Mouse (Mus musculus) heart, embryonic 11.5 days (tissue): ENCODE measurements around the gene Nr2f2. TPM values are rescaled to one million over a fixed set of nuclear protein-coding genes. Genes with fewer than 3 reads are reported as not detected.

ENCODE experiments used
- ATAC-seq: fragments of 200-750 bp; cut with Nextera tagmentation; replicated peaks from 2 replicates; pipeline ENCODE4 v1.8.0; 2017; ENCODE audit warnings: moderate library complexity; ENCODE audit not compliant: insufficient number of reproducible peaks, low FRiP score, low TSS enrichment
- H3K27ac ChIP-seq: fragments of 300-500 bp; sonication (generic); 2 replicates; pipeline ENCODE4 v1.5.1; 2014; ENCODE audit warnings: mild to moderate bottlenecking, low read depth, low read length
- H3K27me3 ChIP-seq: fragments of 300-500 bp; sonication (generic); 2 replicates; pipeline ENCODE4 v1.6.1; 2014; ENCODE audit warnings: mild to moderate bottlenecking, low read length, mixed read lengths; ENCODE audit not compliant: control insufficient read depth, insufficient read depth
- H3K36me3 ChIP-seq: fragments of 300-500 bp; sonication (generic); 2 replicates; pipeline ENCODE4 v1.6.1; 2014; ENCODE audit warnings: mild to moderate bottlenecking, low read length, moderate library complexity, mixed read lengths; ENCODE audit not compliant: control insufficient read depth, insufficient read depth
- H3K4me1 ChIP-seq: fragments of 300-500 bp; sonication (generic); 2 replicates; pipeline ENCODE4 v1.6.1; 2014; ENCODE audit warnings: low read length; ENCODE audit not compliant: control insufficient read depth, insufficient read depth
- H3K4me2 ChIP-seq: fragments of 300-500 bp; sonication (generic); 2 replicates; pipeline ENCODE4 v1.6.1; 2014; ENCODE audit warnings: mild to moderate bottlenecking, moderate library complexity
- H3K4me3 ChIP-seq: fragments of 300-500 bp; sonication (generic); 2 replicates; pipeline ENCODE4 v1.5.1; 2014; ENCODE audit warnings: low read depth, low read length
- H3K9ac ChIP-seq: fragments of 300-500 bp; sonication (generic); 2 replicates; pipeline ENCODE4 v1.6.1; 2014; ENCODE audit warnings: mild to moderate bottlenecking, low read depth, low read length, moderate library complexity
- H3K9me3 ChIP-seq: fragments of 300-500 bp; sonication (generic); replicated peaks from 2 replicates; pipeline ENCODE4 v1.6.1; 2016; ENCODE audit warnings: low read length; ENCODE audit not compliant: control insufficient read depth
- WGBS: fragments of 180-500 bp; shearing (Covaris S2); extraction: QIAGEN DNeasy Blood & Tissue Kit; methylation state at CpG from one replicate; pipeline ENCODE4 v1.1.7; 2014; ENCODE audit not compliant: insufficient replicate concordance; 5-methylcytosine and 5-hydroxymethylcytosine counted together
- polyA plus RNA-seq: library from polyadenylated mRNA; unstranded; fragments of >200 nt; fragmentation: Nextera tagmentation; extraction: Ambion mirVana; gene quantifications from 2 replicates; pipeline ENCODE4 v1.2.1, GENCODE M21; 2014

Gene Nr2f2
- polyA plus RNA-seq, 1 experiment from 2014 or later = 34.4 TPM

DNA sequence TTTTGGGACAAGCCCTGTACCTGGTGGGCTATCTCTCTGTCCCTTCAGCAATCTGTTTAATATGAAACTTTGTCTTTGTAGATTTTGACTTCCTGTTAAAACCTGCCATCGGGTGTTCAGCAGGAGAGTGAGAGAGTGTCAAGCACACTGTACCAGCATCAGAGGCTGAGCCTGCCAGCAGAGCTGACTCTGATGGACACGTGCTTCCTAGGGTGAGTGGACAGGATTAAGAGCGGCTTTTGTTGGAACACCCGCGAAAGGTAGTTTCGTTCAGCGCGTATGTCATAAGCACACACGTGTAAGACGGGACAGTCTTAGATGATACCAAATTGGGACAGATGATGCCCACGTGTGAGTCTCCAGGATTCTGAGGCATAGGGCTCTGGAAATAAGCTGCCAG is 40.0 kb upstream of the Nr2f2 start:
- Histone ChIP-seq H3K4me2 (no peak overlapping the region), H3K4me3 (no peak overlapping the region), H3K4me1 (peaks cover 6% of the 10 kb centered on the region; the same call in 1 of the 2 replicates), H3K36me3 (no peaks in the 10 kb centered on the region), H3K9me3 (no peaks in the 10 kb centered on the region), H3K9ac (no peak overlapping the region), H3K27me3 (no peaks in the 10 kb centered on the region), H3K27ac (no peak overlapping the region)
- ATAC-seq = no peak
- WGBS = 86% methylated on average over 11 of the region's 11 CpGs

GRCm38 (mm10) chr7:70405466-70405865 is 38.9 kb upstream of the Nr2f2 start:
- H3K27ac ChIP-seq = no peak overlapping the region
- ATAC-seq = no peak
- peaks cover 5% of the 10 kb centered on the region; the same call in 1 of the 2 replicates for H3K4me1 ChIP-seq
- WGBS = 59% methylated on average over 2 of the region's 2 CpGs
- H3K4me3 ChIP-seq = no peak overlapping the region
- no peak overlapping the region for H3K9ac ChIP-seq
- H3K9me3 ChIP-seq = no peaks in the 10 kb centered on the region
- H3K27me3 ChIP-seq = no peaks in the 10 kb centered on the region
- no peaks in the 10 kb centered on the region for H3K36me3 ChIP-seq
- no peak overlapping the region for H3K4me2 ChIP-seq

DNA sequence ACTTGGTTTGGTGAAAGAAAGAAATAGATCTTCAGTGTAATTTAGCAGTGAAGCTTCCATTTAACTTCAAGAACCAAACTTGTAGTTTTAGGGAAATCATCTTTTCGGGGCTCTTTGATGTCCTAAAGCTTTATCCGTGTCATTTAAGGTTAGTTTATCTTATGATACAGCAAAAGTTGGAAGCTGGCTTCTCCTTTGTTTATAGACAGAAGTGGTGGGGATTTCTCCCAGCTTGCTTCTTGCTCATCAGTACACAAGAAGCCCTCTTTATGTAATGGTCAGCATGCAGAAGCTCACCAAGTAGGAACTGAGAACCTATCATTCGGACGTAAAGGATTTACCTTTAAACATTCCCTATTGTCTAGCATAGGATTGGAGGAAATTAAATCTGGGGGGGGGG is 16.3 kb upstream of the Nr2f2 start:
- Histone ChIP-seq H3K9ac (no peak overlapping the region), H3K9me3 (no peaks in the 10 kb centered on the region), H3K4me3 (no peak overlapping the region), H3K27me3 (no peaks in the 10 kb centered on the region), H3K27ac (no peak overlapping the region), H3K4me2 (no peak overlapping the region), H3K4me1 (no peaks in the 10 kb centered on the region), H3K36me3 (no peaks in the 10 kb centered on the region)
- ATAC-seq = no peak
- WGBS = 73% methylated on average over 4 of the region's 4 CpGs

GRCm38 (mm10) chr7:70381409-70382244 is 15.1 kb upstream of the Nr2f2 start:
- H3K9ac ChIP-seq = no peak overlapping the region
- H3K9me3 ChIP-seq = no peaks in the 10 kb centered on the region
- H3K4me1 ChIP-seq = no peaks in the 10 kb centered on the region
- no peak overlapping the region for H3K4me3 ChIP-seq
- no peaks in the 10 kb centered on the region for H3K36me3 ChIP-seq
- WGBS = 87% methylated on average over 14 of the region's 14 CpGs
- H3K4me2 ChIP-seq = no peak overlapping the region
- ATAC-seq = no peak
- no peaks in the 10 kb centered on the region; the same call in 1 of the 2 replicates for H3K27me3 ChIP-seq
- H3K27ac ChIP-seq = no peak overlapping the region

GRCm38 (mm10) chr7:70380943-70381342 is 14.4 kb upstream of the Nr2f2 start:
- WGBS = 79% methylated on average over 3 of the region's 3 CpGs
- H3K27ac ChIP-seq = no peak overlapping the region
- ATAC-seq = no peak

GRCm38 (mm10) chr7:70380246-70380645 is 13.7 kb upstream of the Nr2f2 start:
- Histone ChIP-seq H3K27ac (no peak overlapping the region), H3K4me3 (no peak overlapping the region), H3K9me3 (no peaks in the 10 kb centered on the region), H3K9ac (no peak overlapping the region), H3K36me3 (no peaks in the 10 kb centered on the region), H3K4me2 (no peak overlapping the region), H3K27me3 (no peaks in the 10 kb centered on the region; the same call in 1 of the 2 replicates), H3K4me1 (no peaks in the 10 kb centered on the region)
- no peak for ATAC-seq
- 78% methylated on average over 3 of the region's 3 CpGs for WGBS

More at GRCm38 (mm10) chr7:70380943-70381342, 14.4 kb upstream of the Nr2f2 start:
- Histone ChIP-seq H3K4me1 (no peaks in the 10 kb centered on the region), H3K36me3 (no peaks in the 10 kb centered on the region), H3K4me2 (no peak overlapping the region), H3K9me3 (no peaks in the 10 kb centered on the region), H3K4me3 (no peak overlapping the region), H3K27me3 (no peaks in the 10 kb centered on the region; the same call in 1 of the 2 replicates), H3K9ac (no peak overlapping the region)

GRCm38 (mm10) chr7:70370552-70371262 is 4.2 kb upstream of the Nr2f2 start:
- Histone ChIP-seq H3K27ac (no peak overlapping the region), H3K27me3 (peaks cover 51% of the 10 kb centered on the region), H3K4me2 (peak overlapping the region; percentile 63), H3K9me3 (no peaks in the 10 kb centered on the region), H3K9ac (peak overlapping the region; percentile 56; the same call in 1 of the 2 replicates), H3K4me1 (no peaks in the 10 kb centered on the region; the same call in 1 of the 2 replicates), H3K4me3 (peak overlapping the region; percentile 35), H3K36me3 (no peaks in the 10 kb centered on the region)
- 5% methylated on average over 18 of the region's 18 CpGs for WGBS
- no peak for ATAC-seq

GRCm38 (mm10) chr7:70369731-70370551 is 3.4 kb upstream of the Nr2f2 start:
- H3K27me3 ChIP-seq = peaks cover 53% of the 10 kb centered on the region
- H3K27ac ChIP-seq = no peak overlapping the region
- ATAC-seq = peak; percentile 39; the same call in 1 of the 2 replicates
- no peaks in the 10 kb centered on the region for H3K36me3 ChIP-seq
- H3K4me1 ChIP-seq = no peaks in the 10 kb centered on the region; the same call in 1 of the 2 replicates
- WGBS = 1% methylated on average over 47 of the region's 47 CpGs
- peak overlapping the region; percentile 63 for H3K4me2 ChIP-seq
- peak overlapping the region; percentile 56 for H3K9ac ChIP-seq
- H3K4me3 ChIP-seq = peak overlapping the region; percentile 35
- no peaks in the 10 kb centered on the region for H3K9me3 ChIP-seq
